Mouse (Mus musculus): Measurements from ENCODE around the gene Gli1. TPM values are rescaled to one million over a fixed set of nuclear protein-coding genes. Genes with fewer than 3 reads are reported as not detected.

Gli1 gene
- 1.8 and 2.7 TPM in 2 replicates for polyA plus RNA-seq (2015; fragmentation: Nextera tagmentation; extraction: Ambion mirVana)

DNA sequence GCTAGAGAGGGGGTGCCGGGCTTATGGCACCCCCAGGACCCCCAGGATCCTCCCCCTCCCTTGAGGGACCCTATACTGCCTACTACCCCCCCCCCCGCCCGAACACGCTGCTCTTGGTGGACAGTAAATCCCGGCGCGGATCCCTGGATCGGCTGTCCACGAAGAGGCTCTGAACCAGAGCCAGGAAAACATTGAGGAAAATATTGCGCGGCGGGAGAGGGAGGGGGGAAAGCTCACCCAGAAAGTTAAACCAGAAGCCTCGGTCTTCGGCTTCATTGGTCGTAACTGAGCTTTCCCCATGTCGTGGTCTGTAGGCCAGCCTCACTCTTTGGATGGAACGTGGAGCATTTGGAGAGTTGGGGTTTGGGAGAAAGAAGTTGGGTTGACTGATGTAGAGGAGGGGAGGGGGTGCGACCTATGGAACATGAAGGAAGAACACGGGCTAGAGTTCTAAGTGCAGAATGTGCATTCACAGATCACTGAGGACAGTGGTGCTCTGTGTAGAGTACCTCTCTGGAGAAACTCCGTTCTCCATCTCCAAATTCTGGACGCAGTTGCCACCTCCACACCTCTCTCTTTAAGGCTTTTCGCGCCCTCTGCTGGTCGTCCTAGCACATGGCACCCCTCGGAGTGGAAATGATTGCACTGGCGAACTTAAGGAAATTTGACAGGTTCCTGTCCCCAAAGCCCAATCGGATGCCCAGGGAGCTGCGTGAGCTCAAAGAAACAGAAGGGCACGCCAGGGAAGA is at the start of gene Gli1:
Gene Gli1, minus strand, starts transcription at position 84 of the 749 bp plus-strand sequence.
- H3K4me1 ChIP-seq, result peaks cover 38% of the 10 kb centered on the region
- H3K9me3 ChIP-seq (replicated peaks), result no peaks in the 10 kb centered on the region
- under 1% methylated on average over 29 of the region's 29 CpGs for WGBS
- H3K4me3 ChIP-seq (replicated peaks), result peak within 1 kb of the TSS; percentile 39
- peak; percentile 30; the same call in 1 of the 2 replicates for ATAC-seq (ENCODE audit: low FRiP score)
- 0 out of 2 replicates have a peak within 1 kb of the TSS, but pooled peaks have one; percentile 28 for H3K9ac ChIP-seq (replicated peaks)
- peak within 1 kb of the TSS; percentile 72 for H3K27ac ChIP-seq (replicated peaks)
- peak within 1 kb of the TSS; percentile 67 for H3K4me2 ChIP-seq
- H3K27me3 ChIP-seq (replicated peaks), result peaks cover 32% of the 10 kb centered on the region
- no peaks in the 10 kb centered on the region for H3K36me3 ChIP-seq

DNA sequence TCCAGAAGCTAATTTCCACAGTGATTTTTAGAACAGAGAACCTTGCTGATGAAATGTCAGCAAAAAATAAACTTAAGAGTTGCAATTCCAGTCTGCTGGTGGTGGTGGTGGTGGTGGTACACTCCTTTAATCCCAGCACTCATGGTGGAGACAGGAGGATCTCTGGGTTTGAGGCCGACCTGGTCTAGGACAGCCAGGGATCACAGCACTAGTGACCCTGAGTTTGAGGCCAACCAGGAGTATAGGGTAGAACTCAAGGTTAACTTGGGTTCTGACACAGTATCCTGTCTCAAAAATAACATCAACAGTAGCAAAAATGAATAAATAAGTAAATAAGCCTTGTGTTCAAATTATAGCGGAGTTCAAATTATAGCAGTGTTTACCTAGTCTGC is 40.0 kb upstream of the Gli1 start:
- ATAC-seq (ENCODE audit: low FRiP score), result no peak
- peak overlapping the region; percentile 75 for H3K4me2 ChIP-seq
- peak overlapping the region; percentile 93; the same call in 1 of the 2 replicates for H3K27ac ChIP-seq (replicated peaks)
- H3K36me3 ChIP-seq, result no peaks in the 10 kb centered on the region
- peaks cover 29% of the 10 kb centered on the region for H3K4me1 ChIP-seq
- no peak overlapping the region for H3K9ac ChIP-seq (replicated peaks)
- WGBS, result 59% methylated on average over 2 of the region's 2 CpGs
- H3K4me3 ChIP-seq (replicated peaks), result peak overlapping the region; percentile 69
- no peaks in the 10 kb centered on the region for H3K9me3 ChIP-seq (replicated peaks)
- H3K27me3 ChIP-seq (replicated peaks), result no peaks in the 10 kb centered on the region

DNA sequence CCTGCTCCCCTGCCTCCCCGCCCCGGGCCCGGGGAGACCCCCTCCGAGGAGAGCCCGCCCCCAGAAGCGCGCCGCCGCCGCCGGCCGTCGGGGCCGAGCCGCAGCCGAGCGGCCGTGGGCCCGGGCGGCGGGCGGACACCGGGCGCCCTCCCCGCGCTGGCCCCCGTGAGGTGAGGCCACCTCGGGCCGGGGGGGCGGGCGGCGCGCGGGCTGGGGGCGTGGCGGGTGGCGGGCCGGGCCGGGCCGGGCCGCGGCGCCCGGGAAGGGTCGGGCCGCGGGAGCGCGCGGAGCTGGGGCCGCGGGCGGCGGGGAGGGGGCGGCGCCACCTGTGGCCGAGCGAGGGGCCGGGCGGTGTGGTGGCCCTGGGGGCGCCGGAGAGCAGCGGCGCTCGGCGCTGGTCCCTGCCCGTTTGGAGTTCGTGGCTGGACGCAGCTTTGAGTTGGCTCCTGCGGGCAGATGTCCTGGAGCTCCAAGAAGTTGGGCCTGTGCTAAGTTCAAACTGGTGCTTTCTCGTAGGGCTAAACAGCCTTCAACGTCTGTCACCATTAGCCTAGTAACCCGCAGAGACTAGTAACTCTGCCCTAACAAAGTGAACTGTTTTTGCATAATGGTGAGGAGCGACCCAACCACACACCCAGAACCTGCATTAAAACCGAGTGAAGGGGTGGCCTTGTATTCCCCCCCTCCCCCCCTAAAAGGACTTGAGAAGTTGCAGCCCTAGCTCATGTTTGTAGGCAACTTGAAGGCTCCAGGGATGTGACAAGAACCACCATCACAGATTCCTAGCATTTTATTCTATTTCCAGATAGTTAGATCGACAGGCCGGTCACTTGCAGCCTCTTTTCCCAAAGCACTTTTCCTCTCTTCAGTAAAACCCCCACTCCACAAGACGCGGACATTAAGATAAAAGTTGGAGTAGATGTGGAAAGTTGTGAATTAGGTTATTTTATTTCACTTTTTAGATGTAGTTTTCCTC is 39.3 kb upstream of the Gli1 start:
- H3K4me3 ChIP-seq (replicated peaks), result peak overlapping the region; percentile 69
- no peaks in the 10 kb centered on the region for H3K27me3 ChIP-seq (replicated peaks)
- no peaks in the 10 kb centered on the region for H3K9me3 ChIP-seq (replicated peaks)
- 3% methylated on average over 26 of the region's 79 CpGs for WGBS
- peak overlapping the region; percentile 93 for H3K27ac ChIP-seq (replicated peaks)
- H3K4me2 ChIP-seq, result peak overlapping the region; percentile 75
- ATAC-seq (ENCODE audit: low FRiP score), result peak; percentile 83
- H3K36me3 ChIP-seq, result no peaks in the 10 kb centered on the region
- peak overlapping the region; percentile 89 for H3K9ac ChIP-seq (replicated peaks)
- H3K4me1 ChIP-seq, result peaks cover 29% of the 10 kb centered on the region

DNA sequence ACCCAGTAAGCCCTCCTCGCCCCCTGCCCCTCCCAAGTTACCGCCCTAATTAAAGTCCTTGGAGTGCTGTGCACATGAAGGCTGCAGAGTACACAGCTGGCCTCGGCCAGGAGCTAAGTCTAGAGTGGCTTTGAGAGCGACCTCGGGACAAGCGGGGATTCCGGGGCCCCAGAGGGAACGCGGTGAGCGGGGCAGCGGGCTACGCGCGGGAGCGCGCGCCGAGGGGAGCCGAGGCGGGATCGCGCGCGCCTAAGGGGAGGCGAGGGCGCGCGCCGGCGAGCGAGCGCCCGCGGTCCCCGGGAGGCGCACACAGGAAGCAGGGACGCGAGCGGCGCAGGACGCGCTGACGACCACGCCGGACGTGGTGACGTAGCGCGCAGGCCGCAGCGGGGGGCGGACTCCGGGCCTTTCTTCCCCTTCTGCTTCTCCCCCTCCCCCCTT is 38.5 kb upstream of the Gli1 start, which contains the start of gene R3hdm2:
Gene R3hdm2, plus strand, starts transcription at position 77 of the 441 bp plus-strand sequence.
- peak within 1 kb of the TSS; percentile 89 for H3K9ac ChIP-seq (replicated peaks)
- peak within 1 kb of the TSS; percentile 69 for H3K4me3 ChIP-seq (replicated peaks)
- peaks cover 28% of the 10 kb centered on the region for H3K4me1 ChIP-seq
- ATAC-seq (ENCODE audit: low FRiP score), result peak; percentile 95
- H3K36me3 ChIP-seq, result no peaks in the 10 kb centered on the region
- H3K4me2 ChIP-seq, result peak within 1 kb of the TSS; percentile 75
- no peaks in the 10 kb centered on the region for H3K27me3 ChIP-seq (replicated peaks)
- under 1% methylated on average over 24 of the region's 53 CpGs for WGBS
- H3K9me3 ChIP-seq (replicated peaks), result no peaks in the 10 kb centered on the region
- H3K27ac ChIP-seq (replicated peaks), result peak within 1 kb of the TSS; percentile 93

DNA sequence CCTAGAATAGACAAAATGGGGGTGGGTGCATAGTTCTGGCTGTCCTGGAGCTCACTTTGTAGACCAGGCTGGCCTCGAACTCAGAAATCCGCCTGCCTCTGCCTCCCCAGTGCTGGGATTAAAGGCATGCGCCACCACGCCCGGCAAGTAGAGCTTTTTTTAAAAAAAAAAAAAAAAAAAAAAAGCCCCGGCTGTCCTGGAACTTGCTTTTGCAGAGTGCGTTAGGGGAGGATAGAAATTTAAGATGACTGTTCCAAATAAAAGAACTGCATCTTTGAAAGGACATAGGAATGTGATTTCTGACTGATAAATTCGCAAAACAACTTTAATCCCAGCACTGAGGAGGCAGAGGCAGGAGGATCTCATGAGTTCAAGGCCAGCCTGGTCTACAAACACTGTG is 37.9 kb upstream of the Gli1 start:
- H3K27me3 ChIP-seq (replicated peaks), result no peaks in the 10 kb centered on the region
- peak overlapping the region; percentile 89; the same call in 1 of the 2 replicates for H3K9ac ChIP-seq (replicated peaks)
- H3K4me2 ChIP-seq, result peak overlapping the region; percentile 75
- H3K4me3 ChIP-seq (replicated peaks), result peak overlapping the region; percentile 69
- no peak for ATAC-seq (ENCODE audit: low FRiP score)
- no peaks in the 10 kb centered on the region for H3K9me3 ChIP-seq (replicated peaks)
- H3K36me3 ChIP-seq, result no peaks in the 10 kb centered on the region
- H3K27ac ChIP-seq (replicated peaks), result peak overlapping the region; percentile 93
- 90% methylated on average over 8 of the region's 8 CpGs for whole genome bisulfite sequencing
- peaks cover 22% of the 10 kb centered on the region for H3K4me1 ChIP-seq

DNA sequence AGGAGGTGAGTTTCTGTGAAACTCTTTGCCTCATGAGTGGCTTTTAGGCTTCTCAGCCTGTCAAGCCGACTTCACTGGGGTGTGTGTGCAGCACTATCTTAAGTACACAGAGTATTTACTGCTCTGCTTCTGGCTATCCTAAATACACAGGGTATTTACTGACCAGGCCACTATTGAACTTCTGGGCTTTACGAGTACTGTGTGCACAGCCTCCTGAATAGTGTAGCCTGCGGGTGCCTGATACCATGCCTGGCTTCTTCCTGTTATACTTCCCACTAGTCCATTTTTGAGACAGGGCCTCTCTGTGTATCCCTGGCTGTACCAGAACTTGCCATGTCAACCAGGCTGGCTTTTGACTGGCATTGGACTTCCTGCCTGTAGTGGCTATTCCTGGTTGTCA is 35.9 kb upstream of the Gli1 start:
- Histone ChIP-seq H3K36me3 (no peaks in the 10 kb centered on the region), H3K4me3 (replicated peaks) (no peak overlapping the region), H3K4me2 (no peak overlapping the region), H3K9me3 (replicated peaks) (no peaks in the 10 kb centered on the region), H3K9ac (replicated peaks) (no peak overlapping the region), H3K27me3 (replicated peaks) (no peaks in the 10 kb centered on the region), H3K27ac (replicated peaks) (no peak overlapping the region), H3K4me1 (peaks cover 16% of the 10 kb centered on the region)
- ATAC-seq (ENCODE audit: low FRiP score), result no peak
- WGBS, result 63% methylated on average over 3 of the region's 3 CpGs

DNA sequence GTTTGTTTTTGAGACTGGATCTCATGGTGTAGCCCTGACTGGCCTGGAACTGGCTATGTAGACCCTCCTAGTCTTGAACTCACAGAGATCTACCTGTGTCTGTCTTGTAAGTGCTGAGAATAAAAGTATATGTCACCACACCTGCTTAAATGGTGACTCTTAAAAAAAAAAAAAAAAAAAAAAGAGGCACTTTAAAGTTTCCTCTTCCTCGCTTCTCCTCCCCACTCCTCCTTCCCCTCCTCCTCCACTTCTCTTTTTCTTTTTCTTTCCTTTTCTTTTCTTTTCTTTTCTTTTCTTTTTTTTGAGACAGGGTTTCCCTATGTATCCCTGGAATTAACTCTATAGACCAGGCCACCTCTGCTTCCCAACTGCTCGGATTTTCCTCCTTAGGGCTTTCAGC is 29.2 kb upstream of the Gli1 start:
- Histone ChIP-seq H3K9ac (replicated peaks) (no peak overlapping the region), H3K27ac (replicated peaks) (no peak overlapping the region), H3K36me3 (no peaks in the 10 kb centered on the region), H3K4me1 (no peaks in the 10 kb centered on the region), H3K27me3 (replicated peaks) (no peaks in the 10 kb centered on the region), H3K9me3 (replicated peaks) (no peaks in the 10 kb centered on the region), H3K4me3 (replicated peaks) (no peak overlapping the region), H3K4me2 (no peak overlapping the region)
- no peak for ATAC-seq (ENCODE audit: low FRiP score)
- WGBS, result 66% methylated on average over 2 of the region's 2 CpGs

DNA sequence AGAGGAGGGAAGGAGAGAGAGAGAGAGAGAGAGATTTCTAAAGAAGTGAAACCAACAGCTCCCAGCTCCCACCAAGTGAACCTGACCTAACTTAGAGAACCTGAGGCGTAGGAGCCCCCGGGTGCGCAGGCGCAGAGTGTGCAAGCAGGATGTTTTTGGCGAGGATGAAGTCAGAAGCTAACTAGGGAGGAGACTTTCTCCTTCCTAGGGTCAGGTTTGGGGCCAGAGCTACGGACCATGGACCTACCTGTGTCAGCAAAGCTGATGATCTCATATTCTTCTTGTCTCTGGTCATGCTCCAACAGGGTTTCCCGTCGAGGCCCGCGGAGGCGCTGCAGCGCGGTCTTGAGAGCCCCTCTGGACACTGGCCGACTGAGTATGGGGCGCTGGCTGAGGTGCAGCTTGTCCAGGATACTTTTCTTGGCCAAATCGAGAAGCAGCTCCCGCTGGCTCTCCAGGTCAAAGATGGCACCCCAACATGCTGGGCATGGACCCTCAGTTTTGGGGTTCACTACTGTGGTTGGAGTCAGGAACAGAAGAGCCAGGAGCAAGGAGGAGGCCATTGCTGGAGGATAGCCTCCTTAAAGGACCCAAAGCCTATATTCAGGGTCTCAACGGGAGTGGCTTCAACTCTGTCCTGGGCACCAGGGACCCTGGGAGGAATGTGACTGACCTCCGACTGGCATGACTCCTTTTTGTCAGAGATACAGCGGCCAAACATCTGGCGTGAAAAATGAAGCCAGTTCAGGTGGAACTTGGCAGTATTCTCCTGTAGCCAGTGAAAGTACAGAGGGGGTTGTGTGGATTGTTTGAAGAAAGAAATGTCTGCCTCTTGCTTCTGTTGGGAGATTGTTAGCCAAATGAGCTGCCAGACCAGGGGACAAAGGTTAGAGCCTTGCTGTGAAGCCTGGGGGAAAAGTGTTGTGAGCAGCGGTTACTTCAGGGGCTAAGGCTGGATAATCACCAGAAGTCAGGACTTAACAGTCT is 28.4 kb upstream of the Gli1 start, which contains the start of gene Inhbc:
Gene Inhbc, minus strand, starts transcription at position 598 of the 987 bp plus-strand sequence.
- H3K4me3 ChIP-seq (replicated peaks), result no peak within 1 kb of the TSS
- 83% methylated on average over 22 of the region's 22 CpGs for WGBS
- no peaks in the 10 kb centered on the region for H3K27me3 ChIP-seq (replicated peaks)
- H3K9ac ChIP-seq (replicated peaks), result no peak within 1 kb of the TSS
- no peak within 1 kb of the TSS for H3K27ac ChIP-seq (replicated peaks)
- no peaks in the 10 kb centered on the region for H3K9me3 ChIP-seq (replicated peaks)
- no peaks in the 10 kb centered on the region for H3K36me3 ChIP-seq
- no peak for ATAC-seq (ENCODE audit: low FRiP score)
- H3K4me1 ChIP-seq, result no peaks in the 10 kb centered on the region
- no peak within 1 kb of the TSS for H3K4me2 ChIP-seq

DNA sequence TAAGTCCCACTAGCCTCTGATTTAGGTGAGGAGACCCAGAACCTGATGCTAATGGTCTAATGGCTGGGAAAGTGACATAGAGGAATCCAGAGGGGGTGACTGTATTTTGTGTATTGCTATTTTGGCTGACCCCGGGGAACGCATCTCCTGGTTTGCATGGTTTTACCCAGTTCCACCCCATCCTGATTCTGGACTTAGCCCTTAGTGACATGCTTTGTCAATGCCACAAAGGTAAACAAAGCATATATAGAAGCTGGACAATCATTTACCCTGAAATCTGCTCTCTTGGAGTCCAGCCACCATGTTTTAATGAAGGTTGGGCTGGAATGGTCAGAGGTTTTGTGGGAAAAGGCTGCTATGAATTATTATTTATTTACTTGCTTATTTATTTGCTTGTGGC is 26.5 kb upstream of the Gli1 start:
- no peak overlapping the region for H3K4me2 ChIP-seq
- H3K9me3 ChIP-seq (replicated peaks), result no peaks in the 10 kb centered on the region
- H3K27ac ChIP-seq (replicated peaks), result no peak overlapping the region
- ATAC-seq (ENCODE audit: low FRiP score), result no peak
- 68% methylated on average over 2 of the region's 2 CpGs for WGBS
- no peaks in the 10 kb centered on the region for H3K4me1 ChIP-seq
- no peaks in the 10 kb centered on the region for H3K27me3 ChIP-seq (replicated peaks)
- H3K4me3 ChIP-seq (replicated peaks), result no peak overlapping the region
- H3K36me3 ChIP-seq, result no peaks in the 10 kb centered on the region
- H3K9ac ChIP-seq (replicated peaks), result no peak overlapping the region

DNA sequence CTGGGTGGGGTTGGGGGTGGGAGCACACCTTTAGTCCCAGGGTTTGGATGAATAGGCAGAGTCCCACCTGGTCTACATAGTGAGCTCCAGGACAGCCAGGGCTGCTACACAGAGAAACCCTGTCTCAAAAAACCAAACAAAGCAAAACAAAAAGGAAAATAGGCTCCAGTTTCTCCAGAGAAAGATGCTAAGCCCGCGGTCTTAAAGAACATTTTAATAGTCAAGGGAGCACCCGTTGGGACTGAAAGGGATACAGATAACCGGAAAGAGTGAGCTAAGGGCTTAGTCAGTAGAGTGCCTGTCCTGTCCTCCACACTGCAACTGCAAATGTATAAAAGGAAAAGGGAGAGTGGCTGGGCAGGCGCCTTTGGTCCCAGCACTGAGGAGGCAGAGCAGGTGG is 25.3 kb upstream of the Gli1 start:
- no peak overlapping the region for H3K4me2 ChIP-seq

More for the DNA sequence above, 25.3 kb upstream of the Gli1 start:
- no peak overlapping the region for H3K27ac ChIP-seq (replicated peaks)
- 87% methylated on average over 5 of the region's 5 CpGs for WGBS
- no peak overlapping the region for H3K9ac ChIP-seq (replicated peaks)
- no peaks in the 10 kb centered on the region for H3K4me1 ChIP-seq
- no peak overlapping the region for H3K4me3 ChIP-seq (replicated peaks)
- H3K27me3 ChIP-seq (replicated peaks), result no peaks in the 10 kb centered on the region
- H3K36me3 ChIP-seq, result no peaks in the 10 kb centered on the region
- no peak for ATAC-seq (ENCODE audit: low FRiP score)
- no peaks in the 10 kb centered on the region for H3K9me3 ChIP-seq (replicated peaks)
